Mouse (Mus musculus): Measurements from ENCODE around the gene Zdhhc4. TPM values are rescaled to one million over a fixed set of nuclear protein-coding genes. Genes with fewer than 3 reads are reported as not detected.

Zdhhc4 gene
- total RNA-seq, 2 experiments from 2014 or later: 38.7 to 66.4 TPM

GRCm38 (mm10) chr5:143287774-143288328 lies 41.2 kb downstream of the Zdhhc4 start:
- peak; percentile 54 for ATAC-seq (replicated peaks; ENCODE audit: poor library complexity)

GRCm38 (mm10) chr5:143284762-143285161 lies 44.3 kb downstream of the Zdhhc4 start:
- peak; percentile 56 for ATAC-seq (replicated peaks; ENCODE audit: poor library complexity)

- ATAC-seq (replicated peaks; ENCODE audit: poor library complexity): no peak
Observed at GRCm38 (mm10) chr5:143279247-143279646, 49.8 kb downstream of the Zdhhc4 start.

GRCm38 (mm10) chr5:143275761-143276160 lies 53.3 kb downstream of the Zdhhc4 start:
- no peak for ATAC-seq (replicated peaks; ENCODE audit: poor library complexity)

GRCm38 (mm10) chr5:143272540-143273330 lies 56.3 kb downstream of the Zdhhc4 start:
- ATAC-seq (replicated peaks; ENCODE audit: poor library complexity): peak; percentile 73

GRCm38 (mm10) chr5:143272108-143272507 lies 56.9 kb downstream of the Zdhhc4 start:
- ATAC-seq (replicated peaks; ENCODE audit: poor library complexity): peak; percentile 52

- ATAC-seq (replicated peaks; ENCODE audit: poor library complexity): no peak
Observed at GRCm38 (mm10) chr5:143271642-143272041, 57.4 kb downstream of the Zdhhc4 start.

- no peak for ATAC-seq (replicated peaks; ENCODE audit: poor library complexity)
Observed at GRCm38 (mm10) chr5:143270151-143270519, 58.9 kb downstream of the Zdhhc4 start.

GRCm38 (mm10) chr5:143269363-143270150 lies 59.5 kb downstream of the Zdhhc4 start, which contains the start of gene Zfp316:
Zfp316 (minus strand) TSS chr5:143270022.
- peak; percentile 20 for ATAC-seq (replicated peaks; ENCODE audit: poor library complexity)

GRCm38 (mm10) chr5:143268985-143269362 lies 60.1 kb downstream of the Zdhhc4 start:
- ATAC-seq (replicated peaks; ENCODE audit: poor library complexity): no peak

GRCm38 (mm10) chr5:143266794-143267193 lies 62.3 kb downstream of the Zdhhc4 start:
- no peak for ATAC-seq (replicated peaks; ENCODE audit: poor library complexity)

Other genes starting within 250 kb of the Zdhhc4 start
- 43.8 and 53.6 TPM in 2 replicates for gene Rnf216, start 216.3 kb downstream of the Zdhhc4 start, total RNA-seq (2015)
- gene Rnf216, start 216.3 kb downstream of the Zdhhc4 start, total RNA-seq (2017): 38.2 and 40.9 TPM in 2 replicates
- gene Olfr718-ps1, start 181.7 kb downstream of the Zdhhc4 start, total RNA-seq (2015): not detected in 2 replicates
- not detected in 2 replicates for gene Olfr718-ps1, start 181.7 kb downstream of the Zdhhc4 start, total RNA-seq (2017)
- gene Rbak, start 148.5 kb downstream of the Zdhhc4 start, total RNA-seq (2015): 5.9 and 6.2 TPM in 2 replicates
- 8.7 and 10.0 TPM in 2 replicates for gene Rbak, start 148.5 kb downstream of the Zdhhc4 start, total RNA-seq (2017)
- gene Spdye4b, start 148.2 kb downstream of the Zdhhc4 start, total RNA-seq (2015): not detected in 2 replicates
- not detected in 2 replicates for gene Spdye4b, start 148.2 kb downstream of the Zdhhc4 start, total RNA-seq (2017)
- not detected in 2 replicates for gene Spdye4a, start 102.4 kb downstream of the Zdhhc4 start, total RNA-seq (2015)
- gene Spdye4a, start 102.4 kb downstream of the Zdhhc4 start, total RNA-seq (2017): not detected in 2 replicates
- 4.5 and 5.2 TPM in 2 replicates for gene Zfp12, start 94.1 kb downstream of the Zdhhc4 start, total RNA-seq (2015)
- 11.1 and 12.0 TPM in 2 replicates for gene Zfp12, start 94.1 kb downstream of the Zdhhc4 start, total RNA-seq (2017)
- 0.44 and 0.59 TPM in 2 replicates for gene Zfp316, start 59.2 kb downstream of the Zdhhc4 start, total RNA-seq (2015)
- gene Zfp316, start 59.2 kb downstream of the Zdhhc4 start, total RNA-seq (2017): 1.8 and 3.7 TPM in 2 replicates
- not detected in 2 replicates for gene Zfp853, start 35.6 kb downstream of the Zdhhc4 start, total RNA-seq (2015)
- gene Zfp853, start 35.6 kb downstream of the Zdhhc4 start, total RNA-seq (2017): not detected in 2 replicates
- gene E130309D02Rik, start 13.9 kb downstream of the Zdhhc4 start, total RNA-seq (2015): 40.4 and 41.5 TPM in 2 replicates
- gene E130309D02Rik, start 13.9 kb downstream of the Zdhhc4 start, total RNA-seq (2017): 23.7 and 23.8 TPM in 2 replicates
- gene Grid2ip, start 28.1 kb upstream of the Zdhhc4 start, total RNA-seq (2015): not detected in 2 replicates
- not detected in 2 replicates for gene Grid2ip, start 28.1 kb upstream of the Zdhhc4 start, total RNA-seq (2017)
- gene Kdelr2, start 74.6 kb upstream of the Zdhhc4 start, total RNA-seq (2015): 98.7 and 103 TPM in 2 replicates
- gene Kdelr2, start 74.6 kb upstream of the Zdhhc4 start, total RNA-seq (2017): 150 and 171 TPM in 2 replicates
- gene Daglb, start 135.3 kb upstream of the Zdhhc4 start, total RNA-seq (2015): 13.4 and 15.3 TPM in 2 replicates
- 22.7 and 25.9 TPM in 2 replicates for gene Daglb, start 135.3 kb upstream of the Zdhhc4 start, total RNA-seq (2017)
- gene Rac1, start 198.8 kb upstream of the Zdhhc4 start, total RNA-seq (2015): 654 and 681 TPM in 2 replicates
- 85.9 and 114 TPM in 2 replicates for gene Rac1, start 198.8 kb upstream of the Zdhhc4 start, total RNA-seq (2017)